Mouse (Mus musculus) frontal cortex, postnatal 14 days (tissue): Measurements from ENCODE around the gene Trim14.

Source experiments
- DNase-seq, 2 experiments: peaks; one replicate each; pipeline ENCODE4 v3.0.0; 2022; ENCODE audit warnings: low spot score in 2 of 2

The Trim14 gene

GRCm38 (mm10) chr4:46562841-46563240, 26.9 kb upstream of the Trim14 start:
- no peak for DNase-seq

- no peak for DNase-seq
Observed at GRCm38 (mm10) chr4:46562037-46562436, 26.1 kb upstream of the Trim14 start.

- no peak for DNase-seq
Observed at GRCm38 (mm10) chr4:46560069-46560705, 24.2 kb upstream of the Trim14 start.

- DNase-seq = no peak
Observed at GRCm38 (mm10) chr4:46558672-46559667, 23.0 kb upstream of the Trim14 start.

- no peak for DNase-seq
Observed at GRCm38 (mm10) chr4:46556933-46557332, 21.0 kb upstream of the Trim14 start.

GRCm38 (mm10) chr4:46555762-46556161, 19.8 kb upstream of the Trim14 start:
- DNase-seq = no peak

GRCm38 (mm10) chr4:46554295-46555069, 18.5 kb upstream of the Trim14 start:
- DNase-seq = no peak

- no peak for DNase-seq
Observed at GRCm38 (mm10) chr4:46553864-46554263, 17.9 kb upstream of the Trim14 start.

- no peak for DNase-seq
Observed at GRCm38 (mm10) chr4:46550406-46550805, 14.5 kb upstream of the Trim14 start.

- no peak for DNase-seq
Observed at GRCm38 (mm10) chr4:46549979-46550378, 14.0 kb upstream of the Trim14 start.

GRCm38 (mm10) chr4:46546709-46547108, 10.8 kb upstream of the Trim14 start:
- no peak for DNase-seq

GRCm38 (mm10) chr4:46545498-46545897, 9.6 kb upstream of the Trim14 start:
- DNase-seq = no peak

- DNase-seq = no peak
Observed at GRCm38 (mm10) chr4:46544313-46544712, 8.4 kb upstream of the Trim14 start.

- DNase-seq = no peak
Observed at GRCm38 (mm10) chr4:46543366-46544050, 7.6 kb upstream of the Trim14 start.

- DNase-seq = no peak
Observed at GRCm38 (mm10) chr4:46541707-46542106, 5.8 kb upstream of the Trim14 start.

- no peak for DNase-seq
Observed at GRCm38 (mm10) chr4:46539167-46539566, 3.2 kb upstream of the Trim14 start.

GRCm38 (mm10) chr4:46535094-46535830, 679 bp downstream of the Trim14 start:
- no peak for DNase-seq

- no peak for DNase-seq
Observed at GRCm38 (mm10) chr4:46533934-46534720, 1.8 kb downstream of the Trim14 start.

- no peak for DNase-seq
Observed at GRCm38 (mm10) chr4:46532926-46533325, 3.0 kb downstream of the Trim14 start.

GRCm38 (mm10) chr4:46532511-46532910, 3.4 kb downstream of the Trim14 start:
- DNase-seq = no peak
